Mouse (Mus musculus): ENCODE results near the gene Dctn3. TPM values are rescaled to one million over a fixed set of nuclear protein-coding genes. Genes with fewer than 3 reads are reported as not detected.
A peak's percentile ranks its signal among the peaks of the same experiment; 100 is the strongest.
"Not testable (repeated sequence)": the region's sequence is repeated elsewhere in the genome, so short reads cannot be mapped to it uniquely, and the experiment has no call there.

The Dctn3 gene
- 152 and 154 TPM in 2 replicates for polyA plus RNA-seq (2015; fragmentation: Nextera tagmentation; extraction: Ambion mirVana)

DNA sequence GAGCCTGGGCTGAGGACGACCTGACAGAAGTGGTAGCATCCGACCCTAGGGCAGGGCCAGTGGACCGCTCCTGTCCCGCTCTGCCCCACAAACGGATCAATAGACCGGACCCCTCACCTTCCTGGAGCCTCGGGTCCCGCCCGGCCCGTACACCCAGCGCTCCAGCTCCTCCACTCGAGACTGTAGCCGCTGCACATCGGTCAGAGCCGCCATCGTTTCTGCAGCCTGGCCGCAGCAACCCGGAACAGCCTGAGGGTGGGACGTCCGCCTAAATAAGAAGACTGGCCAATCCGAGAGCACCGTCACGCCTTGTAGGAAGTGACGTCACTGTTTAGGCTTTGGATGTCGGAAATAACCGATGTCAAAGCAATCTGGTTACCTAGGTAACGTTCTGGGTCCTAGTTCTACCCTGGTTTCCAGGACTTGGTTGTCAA lies at the start of gene Dctn3:
Gene Dctn3 (minus strand): TSS at position 253 of the 434 bp plus-strand sequence.
- H3K27ac ChIP-seq = no peak within 1 kb of the TSS
- ATAC-seq (replicated peaks; ENCODE audit: low FRiP score, low read depth) (peak; percentile 96), DNase-seq (ENCODE audit: low spot score) (peak; percentile 100)
- peak within 1 kb of the TSS; percentile 79 for H3K4me2 ChIP-seq (ENCODE audit: low read length)
- H3K4me1 ChIP-seq (replicated peaks; ENCODE audit: insufficient read depth, low read length) = peaks cover 6% of the 10 kb centered on the region
- H3K9ac ChIP-seq (ENCODE audit: low read depth, low read length) = peak within 1 kb of the TSS; percentile 80
- under 1% methylated on average over 27 of the region's 27 CpGs for WGBS
- TF ChIP-seq CTCF (IDR thresholded peaks at IDR 0.05; ENCODE audit: low read depth) = no peak
- H3K4me3 ChIP-seq (replicated peaks; ENCODE audit: low read depth, low read length) = peak within 1 kb of the TSS; percentile 75
- H3K27me3 ChIP-seq (ENCODE audit: insufficient read depth, low read length) = peaks cover 33% of the 10 kb centered on the region
- H3K9me3 ChIP-seq (replicated peaks; ENCODE audit: low read length) = no peaks in the 10 kb centered on the region
- peaks cover 19% of the 10 kb centered on the region for H3K36me3 ChIP-seq (ENCODE audit: insufficient read depth, low read length)

DNA sequence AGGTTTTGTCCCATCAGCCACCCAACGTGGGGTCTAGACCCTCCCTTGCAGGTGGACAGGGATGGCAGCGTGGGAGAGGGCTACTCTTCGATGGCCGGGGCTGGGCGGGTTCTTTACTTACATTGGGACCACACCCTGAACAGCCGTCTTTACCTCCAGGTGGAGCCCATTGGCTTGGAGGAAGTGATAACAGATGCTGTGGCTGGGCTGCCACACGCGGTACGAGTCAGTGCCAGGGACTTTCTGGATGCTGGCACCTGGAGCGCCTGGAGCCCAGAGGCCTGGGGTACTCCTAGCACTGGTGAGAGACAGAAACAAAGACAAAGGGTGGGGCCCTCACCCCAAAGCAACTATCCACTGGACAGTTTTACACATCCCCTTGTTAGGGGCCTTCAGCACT lies 44.3 kb upstream of the Dctn3 start:
- not testable (repeated sequence) for H3K36me3 ChIP-seq (ENCODE audit: insufficient read depth, low read length); DNase-seq (ENCODE audit: low spot score); H3K27me3 ChIP-seq (ENCODE audit: insufficient read depth, low read length); H3K27ac ChIP-seq; H3K4me2 ChIP-seq (ENCODE audit: low read length); H3K9me3 ChIP-seq (replicated peaks; ENCODE audit: low read length); H3K4me3 ChIP-seq (replicated peaks; ENCODE audit: low read depth, low read length); H3K9ac ChIP-seq (ENCODE audit: low read depth, low read length); ATAC-seq (replicated peaks; ENCODE audit: low FRiP score, low read depth); H3K4me1 ChIP-seq (replicated peaks; ENCODE audit: insufficient read depth, low read length)
- 83% methylated on average over 10 of the region's 10 CpGs for WGBS

DNA sequence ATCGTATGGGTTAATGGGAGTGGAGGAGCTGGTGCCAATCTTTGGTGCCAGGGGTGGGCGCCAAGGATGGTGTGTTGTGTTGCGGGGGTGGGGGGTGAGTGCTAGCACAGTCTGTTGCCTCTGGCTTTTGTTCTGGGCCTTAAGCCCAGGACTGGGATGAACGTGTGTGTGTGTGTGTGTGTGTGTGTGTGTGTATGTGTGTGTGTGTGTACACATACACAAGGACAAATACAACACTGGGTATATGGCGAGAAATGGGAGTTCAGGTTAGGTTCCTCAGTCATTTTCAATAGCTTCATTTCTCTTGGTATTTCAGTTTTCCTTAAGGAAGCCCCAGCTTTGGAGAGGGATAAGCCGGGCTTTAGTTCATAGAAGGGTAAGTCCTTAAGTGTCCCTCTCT lies 40.2 kb upstream of the Dctn3 start:
- DNase-seq (ENCODE audit: low spot score); H3K9me3 ChIP-seq (replicated peaks; ENCODE audit: low read length); H3K4me2 ChIP-seq (ENCODE audit: low read length); H3K4me3 ChIP-seq (replicated peaks; ENCODE audit: low read depth, low read length); H3K27me3 ChIP-seq (ENCODE audit: insufficient read depth, low read length); H3K36me3 ChIP-seq (ENCODE audit: insufficient read depth, low read length); H3K27ac ChIP-seq; H3K9ac ChIP-seq (ENCODE audit: low read depth, low read length); ATAC-seq (replicated peaks; ENCODE audit: low FRiP score, low read depth): not testable (repeated sequence)
- H3K4me1 ChIP-seq (replicated peaks; ENCODE audit: insufficient read depth, low read length) = peaks cover 31% of the 10 kb centered on the region
- 53% methylated on average over 4 of the region's 6 CpGs for WGBS

- peak overlapping the region; percentile 70 for H3K4me2 ChIP-seq (ENCODE audit: low read length)
- not testable (repeated sequence) for H3K27me3 ChIP-seq (ENCODE audit: insufficient read depth, low read length); H3K9me3 ChIP-seq (replicated peaks; ENCODE audit: low read length); ATAC-seq (replicated peaks; ENCODE audit: low FRiP score, low read depth); H3K36me3 ChIP-seq (ENCODE audit: insufficient read depth, low read length)
- peaks cover 32% of the 10 kb centered on the region for H3K4me1 ChIP-seq (replicated peaks; ENCODE audit: insufficient read depth, low read length)
- H3K27ac ChIP-seq = peak overlapping the region; percentile 92
- H3K4me3 ChIP-seq (replicated peaks; ENCODE audit: low read depth, low read length) = 0 out of 2 replicates have a peak overlapping the region, but pooled peaks have one; percentile 4
- H3K9ac ChIP-seq (ENCODE audit: low read depth, low read length) = 0 out of 2 replicates have a peak overlapping the region, but pooled peaks have one; percentile 51
- 35% methylated on average over 8 of the region's 8 CpGs for WGBS
- peak; percentile 31 for DNase-seq (ENCODE audit: low spot score)
Measured at GRCm38 (mm10) chr4:41762688-41763114, 39.7 kb upstream of the Dctn3 start.

DNA sequence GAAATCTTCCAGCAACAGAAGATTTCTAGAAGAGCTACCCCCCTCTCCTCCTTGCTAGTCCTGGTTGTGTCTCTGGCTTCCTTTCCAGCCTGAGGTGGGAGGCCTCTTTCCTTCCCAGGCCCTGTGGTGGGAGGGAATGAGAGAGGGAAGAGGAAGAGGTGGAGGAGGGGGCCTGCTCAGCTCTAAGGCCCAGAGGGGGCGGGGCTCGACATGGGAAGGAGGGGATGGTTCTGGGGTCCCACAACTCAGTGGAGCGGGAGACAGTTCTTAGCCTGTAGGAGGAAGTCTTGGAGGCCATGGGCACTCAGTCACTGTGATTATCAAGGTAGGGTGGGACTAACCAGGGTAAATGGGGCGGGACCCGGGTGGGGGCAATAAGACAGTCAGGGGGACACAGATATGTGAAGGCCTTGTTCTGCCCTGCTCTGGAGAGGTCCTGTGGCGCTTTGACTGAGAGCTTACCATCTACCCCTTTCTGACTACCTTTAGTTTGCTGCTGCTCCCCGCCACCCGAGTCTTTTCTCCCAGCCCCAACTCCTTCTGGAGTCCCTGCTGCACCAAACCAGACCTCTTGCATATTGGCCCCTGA lies 39.2 kb upstream of the Dctn3 start:
- H3K4me1 ChIP-seq (replicated peaks; ENCODE audit: insufficient read depth, low read length) = peaks cover 34% of the 10 kb centered on the region
- peak overlapping the region; percentile 92 for H3K27ac ChIP-seq
- H3K4me3 ChIP-seq (replicated peaks; ENCODE audit: low read depth, low read length) = 0 out of 2 replicates have a peak overlapping the region, but pooled peaks have one; percentile 4
- H3K4me2 ChIP-seq (ENCODE audit: low read length) = peak overlapping the region; percentile 70
- H3K27me3 ChIP-seq (ENCODE audit: insufficient read depth, low read length) = no peaks in the 10 kb centered on the region
- H3K9ac ChIP-seq (ENCODE audit: low read depth, low read length) = 0 out of 2 replicates have a peak overlapping the region, but pooled peaks have one; percentile 51
- DNase-seq (ENCODE audit: low spot score) (peak; percentile 85), ATAC-seq (replicated peaks; ENCODE audit: low FRiP score, low read depth) (0 out of 2 replicates have a peak, but pooled peaks have one; percentile 5)
- no peaks in the 10 kb centered on the region for H3K36me3 ChIP-seq (ENCODE audit: insufficient read depth, low read length)
- WGBS = 13% methylated on average over 7 of the region's 8 CpGs
- H3K9me3 ChIP-seq (replicated peaks; ENCODE audit: low read length) = no peaks in the 10 kb centered on the region
- no peak for TF ChIP-seq CTCF (IDR thresholded peaks at IDR 0.05; ENCODE audit: low read depth)

DNA sequence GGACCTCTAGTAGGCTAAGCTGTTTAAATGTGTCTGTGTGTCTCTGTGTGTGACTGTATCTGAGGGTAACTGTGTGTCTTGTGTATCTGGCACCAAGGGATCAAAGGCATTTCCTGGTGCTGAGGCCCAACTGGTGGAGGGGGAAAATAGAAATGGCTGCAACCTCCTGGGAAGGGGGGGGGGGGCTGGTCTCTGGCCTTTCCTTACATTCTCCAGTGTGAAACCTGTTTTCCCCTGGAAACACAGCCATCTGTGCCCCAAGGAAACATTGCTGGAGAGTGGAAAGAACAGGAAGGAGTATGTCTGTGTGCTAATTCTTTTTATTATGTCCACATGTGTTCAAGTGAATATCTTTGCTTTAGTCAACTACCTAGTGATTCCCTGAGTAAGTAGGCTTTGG lies 38.7 kb upstream of the Dctn3 start:
- Histone ChIP-seq H3K4me1 (replicated peaks; ENCODE audit: insufficient read depth, low read length) (peaks cover 34% of the 10 kb centered on the region), H3K9me3 (replicated peaks; ENCODE audit: low read length) (no peaks in the 10 kb centered on the region), H3K4me2 (ENCODE audit: low read length) (peak overlapping the region; percentile 70), H3K4me3 (replicated peaks; ENCODE audit: low read depth, low read length) (peak overlapping the region; percentile 41; the same call in 1 of the 2 replicates), H3K9ac (ENCODE audit: low read depth, low read length) (peak overlapping the region; percentile 51; the same call in 1 of the 2 replicates), H3K27ac (peak overlapping the region; percentile 92), H3K27me3 (ENCODE audit: insufficient read depth, low read length) (no peaks in the 10 kb centered on the region), H3K36me3 (ENCODE audit: insufficient read depth, low read length) (no peaks in the 10 kb centered on the region)
- ATAC-seq (replicated peaks; ENCODE audit: low FRiP score, low read depth) (no peak), DNase-seq (ENCODE audit: low spot score) (peak; percentile 21)
- TF ChIP-seq CTCF (IDR thresholded peaks at IDR 0.05; ENCODE audit: low read depth) = no peak

Data from kidney, postnatal 0 days (tissue).